Mouse (Mus musculus) megakaryocyte-erythroid progenitor cell, adult 5-6 weeks (primary cell): ENCODE results near the gene Unc80. TPM values are rescaled to one million over a fixed set of nuclear protein-coding genes. Genes with fewer than 3 reads are reported as not detected.

Source experiments
- ATAC-seq: replicated peaks from 2 replicates; pipeline ENCODE4 v1.8.0; 2016; ENCODE audit warnings: mild to moderate bottlenecking, inconsistent platforms; ENCODE audit not compliant: severe bottlenecking, poor library complexity, low FRiP score, low TSS enrichment
- total RNA-seq, 2 experiments: library from RNA; stranded (forward) in 1 of 2; stranded (reverse) in 1 of 2; fragments of 200-1000, 215-1000 nt in 1 of 2; fragments of >200 nt in 1 of 2; fragmentation: Nextera tagmentation in 1 of 2; gene quantifications; 2 replicates each; pipeline ENCODE4 v1.2.3; 2014 to 2017

Unc80 gene
- total RNA-seq, 2 experiments from 2014 or later, result not detected

- peak; percentile 98 for ATAC-seq
Measured at GRCm38 (mm10) chr1:66700693-66701575, 232.8 kb downstream of the Unc80 start, which contains the start of gene Rpe. Gene Rpe, plus strand, starts transcription at chr1:66700831.

DNA sequence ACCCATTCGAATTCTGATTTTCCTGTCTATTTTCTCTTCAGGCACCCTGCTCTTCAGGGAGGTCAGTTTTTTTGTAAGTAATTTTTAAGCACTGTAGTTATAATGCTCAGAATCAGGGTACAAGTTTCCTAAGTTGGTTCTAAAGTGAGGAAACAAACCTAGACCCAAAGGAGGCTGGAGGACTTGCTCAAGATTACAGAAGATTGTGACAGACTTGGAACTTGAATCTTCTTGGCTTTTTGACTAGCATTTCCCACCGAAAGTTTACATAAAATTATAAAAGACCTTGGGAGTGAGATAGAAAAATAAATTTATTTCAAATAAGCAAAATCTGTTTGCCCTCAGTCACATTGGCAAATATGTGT lies 233.4 kb downstream of the Unc80 start:
- ATAC-seq, result no peak

- no peak for ATAC-seq
Measured at GRCm38 (mm10) chr1:66702623-66703345, 234.6 kb downstream of the Unc80 start.

- ATAC-seq, result peak; percentile 24; the same call in 1 of the 2 replicates
Measured at GRCm38 (mm10) chr1:66704523-66704922, 236.4 kb downstream of the Unc80 start.

- no peak for ATAC-seq
Measured at GRCm38 (mm10) chr1:66712859-66713258, 244.7 kb downstream of the Unc80 start.

GRCm38 (mm10) chr1:66730581-66730980 lies 262.4 kb downstream of the Unc80 start:
- no peak for ATAC-seq

Other genes with a start within 250 kb of the Unc80 start
- gene Rpe, start 232.5 kb downstream of the Unc80 start, total RNA-seq (2014; fragmentation: Nextera tagmentation), result 33.7 and 42.6 TPM in 2 replicates
- 41.4 and 45.1 TPM in 2 replicates for gene Rpe, start 232.5 kb downstream of the Unc80 start, total RNA-seq (2017)